Mouse (Mus musculus) hindbrain, embryonic 11.5 days (tissue): ENCODE results near the gene Zfp704. TPM values are rescaled to one million over a fixed set of nuclear protein-coding genes. Genes with fewer than 3 reads are reported as not detected.
A peak's percentile ranks its signal among the peaks of the same experiment; 100 is the strongest.

Experiments
- ATAC-seq: fragments of 200-750 bp; cut with Nextera tagmentation; 2 replicates; pipeline ENCODE4 v1.8.0; 2017; ENCODE audit warnings: mild to moderate bottlenecking, moderate TSS enrichment, moderate library complexity; ENCODE audit not compliant: low FRiP score
- DNase-seq: peaks from one replicate; pipeline ENCODE4 v3.0.0-alpha.2; 2015; ENCODE audit warnings: low spot score
- H3K27ac ChIP-seq: fragments of 300-500 bp; sonication (generic); 2 replicates; pipeline ENCODE4 v1.5.1; 2014; ENCODE audit warnings: mild to moderate bottlenecking, low read depth, low read length
- H3K27me3 ChIP-seq: fragments of 300-500 bp; sonication (generic); 2 replicates; pipeline ENCODE4 v1.6.1; 2014; ENCODE audit warnings: mild to moderate bottlenecking, low read length, moderate library complexity, mixed read lengths; ENCODE audit not compliant: control insufficient read depth, insufficient read depth
- H3K36me3 ChIP-seq: fragments of 300-500 bp; sonication (generic); 2 replicates; pipeline ENCODE4 v1.6.1; 2014; ENCODE audit warnings: mild to moderate bottlenecking, low read length, moderate library complexity, mixed read lengths; ENCODE audit not compliant: control insufficient read depth, insufficient read depth
- H3K4me1 ChIP-seq: fragments of 300-500 bp; sonication (generic); replicated peaks from 2 replicates; pipeline ENCODE4 v1.6.1; 2014; ENCODE audit warnings: low read length, mixed read lengths; ENCODE audit not compliant: control insufficient read depth, insufficient read depth
- H3K4me2 ChIP-seq: fragments of 300-500 bp; sonication (generic); replicated peaks from 2 replicates; pipeline ENCODE4 v1.6.1; 2014; ENCODE audit warnings: mild to moderate bottlenecking, low read depth, low read length
- H3K4me3 ChIP-seq: fragments of 300-500 bp; sonication (generic); 2 replicates; pipeline ENCODE4 v1.5.1; 2014; ENCODE audit warnings: low read depth, low read length
- H3K9ac ChIP-seq: fragments of 300-500 bp; sonication (generic); 2 replicates; pipeline ENCODE4 v1.6.1; 2014; ENCODE audit warnings: low read depth, low read length
- H3K9me3 ChIP-seq: fragments of 300-500 bp; sonication (generic); 2 replicates; pipeline ENCODE4 v1.6.1; 2016; ENCODE audit warnings: low read length; ENCODE audit not compliant: control insufficient read depth
- WGBS: fragments of 180-500 bp; shearing (Covaris S2); extraction: QIAGEN DNeasy Blood & Tissue Kit; methylation state at CpG from one replicate; pipeline ENCODE4 v1.1.7; 2014; 5-methylcytosine and 5-hydroxymethylcytosine counted together
- polyA plus RNA-seq: library from polyadenylated mRNA; unstranded; fragments of >200 nt; fragmentation: Nextera tagmentation; extraction: Ambion mirVana; gene quantifications from 2 replicates; pipeline ENCODE4 v1.2.1, GENCODE M21; 2014

Gene Zfp704
- polyA plus RNA-seq, 1 experiment from 2014 or later: 7.9 TPM

- WGBS: 96% methylated on average over 4 of the region's 4 CpGs
- no peak for ATAC-seq
- no peak for DNase-seq
These were observed 105.5 kb downstream of the Zfp704 start for GRCm38 (mm10) chr3:9504371-9504770.

GRCm38 (mm10) chr3:9500725-9501124 is 109.2 kb downstream of the Zfp704 start:
- 20% methylated on average over 6 of the region's 6 CpGs for WGBS
- DNase-seq (peak; percentile 81), ATAC-seq (peak; percentile 96)
- 0 out of 2 replicates have a peak, but pooled peaks cover 6% of the 10 kb centered on the region for H3K4me1 ChIP-seq
- no peak overlapping the region for H3K4me3 ChIP-seq
- H3K4me2 ChIP-seq: no peak overlapping the region
- H3K9ac ChIP-seq: no peak overlapping the region
- no peak overlapping the region for H3K27ac ChIP-seq
- no peaks in the 10 kb centered on the region for H3K36me3 ChIP-seq
- no peaks in the 10 kb centered on the region for H3K27me3 ChIP-seq
- no peaks in the 10 kb centered on the region for H3K9me3 ChIP-seq

More at GRCm38 (mm10) chr3:9504371-9504770, 105.5 kb downstream of the Zfp704 start:
- no peaks in the 10 kb centered on the region for H3K9me3 ChIP-seq
- H3K36me3 ChIP-seq: no peaks in the 10 kb centered on the region
- 0 out of 2 replicates have a peak, but pooled peaks cover 6% of the 10 kb centered on the region for H3K4me1 ChIP-seq
- H3K4me2 ChIP-seq: no peak overlapping the region
- H3K27me3 ChIP-seq: no peaks in the 10 kb centered on the region
- no peak overlapping the region for H3K27ac ChIP-seq
- no peak overlapping the region for H3K4me3 ChIP-seq
- no peak overlapping the region for H3K9ac ChIP-seq

GRCm38 (mm10) chr3:9499994-9500553 is 109.8 kb downstream of the Zfp704 start:
- no peak overlapping the region for H3K9ac ChIP-seq
- peak; percentile 82; the same call in 1 of the 2 replicates for ATAC-seq
- no peak overlapping the region for H3K4me2 ChIP-seq
- no peaks in the 10 kb centered on the region for H3K27me3 ChIP-seq
- no peaks in the 10 kb centered on the region for H3K9me3 ChIP-seq
- WGBS: 45% methylated on average over 8 of the region's 8 CpGs
- no peaks in the 10 kb centered on the region for H3K36me3 ChIP-seq
- peak overlapping the region; percentile 25; the same call in 1 of the 2 replicates for H3K27ac ChIP-seq
- H3K4me3 ChIP-seq: no peak overlapping the region
- 0 out of 2 replicates have a peak, but pooled peaks cover 6% of the 10 kb centered on the region for H3K4me1 ChIP-seq
- DNase-seq: peak; percentile 28

GRCm38 (mm10) chr3:9499489-9499888 is 110.4 kb downstream of the Zfp704 start:
- Histone ChIP-seq H3K9ac (no peak overlapping the region), H3K9me3 (no peaks in the 10 kb centered on the region), H3K27ac (no peak overlapping the region), H3K4me1 (0 out of 2 replicates have a peak, but pooled peaks cover 6% of the 10 kb centered on the region), H3K36me3 (no peaks in the 10 kb centered on the region), H3K27me3 (no peaks in the 10 kb centered on the region), H3K4me3 (no peak overlapping the region), H3K4me2 (no peak overlapping the region)
- ATAC-seq: no peak
- no peak for DNase-seq
- 75% methylated on average over 5 of the region's 5 CpGs for WGBS

GRCm38 (mm10) chr3:9497260-9497659 is 112.6 kb downstream of the Zfp704 start:
- H3K4me3 ChIP-seq: no peak overlapping the region
- 0 out of 2 replicates have a peak, but pooled peaks cover 6% of the 10 kb centered on the region for H3K4me1 ChIP-seq
- 48% methylated on average over 5 of the region's 5 CpGs for WGBS
- no peaks in the 10 kb centered on the region for H3K27me3 ChIP-seq
- ATAC-seq: no peak
- H3K4me2 ChIP-seq: no peak overlapping the region
- no peaks in the 10 kb centered on the region for H3K36me3 ChIP-seq
- H3K9me3 ChIP-seq: no peaks in the 10 kb centered on the region
- no peak overlapping the region for H3K9ac ChIP-seq
- no peak overlapping the region for H3K27ac ChIP-seq
- no peak for DNase-seq

- H3K4me3 ChIP-seq: no peak overlapping the region
These were observed 118.1 kb downstream of the Zfp704 start for GRCm38 (mm10) chr3:9491766-9492283.

GRCm38 (mm10) chr3:9487644-9488043 is 122.2 kb downstream of the Zfp704 start:
- no peaks in the 10 kb centered on the region for H3K27me3 ChIP-seq
- ATAC-seq (no peak), DNase-seq (no peak)
- H3K27ac ChIP-seq: no peak overlapping the region
- no peak overlapping the region for H3K9ac ChIP-seq
- H3K4me1 ChIP-seq: no peaks in the 10 kb centered on the region
- no peak overlapping the region for H3K4me3 ChIP-seq
- no peaks in the 10 kb centered on the region for H3K9me3 ChIP-seq
- 73% methylated on average over 4 of the region's 4 CpGs for WGBS
- no peak overlapping the region for H3K4me2 ChIP-seq
- no peaks in the 10 kb centered on the region for H3K36me3 ChIP-seq

More at GRCm38 (mm10) chr3:9491766-9492283, 118.1 kb downstream of the Zfp704 start:
- no peaks in the 10 kb centered on the region for H3K36me3 ChIP-seq
- WGBS: 86% methylated on average over 4 of the region's 4 CpGs
- H3K4me1 ChIP-seq: no peaks in the 10 kb centered on the region
- no peaks in the 10 kb centered on the region for H3K9me3 ChIP-seq
- no peak overlapping the region for H3K27ac ChIP-seq
- H3K9ac ChIP-seq: no peak overlapping the region
- ATAC-seq (no peak), DNase-seq (no peak)
- no peaks in the 10 kb centered on the region for H3K27me3 ChIP-seq
- no peak overlapping the region for H3K4me2 ChIP-seq

GRCm38 (mm10) chr3:9485506-9485905 is 124.4 kb downstream of the Zfp704 start:
- Histone ChIP-seq H3K27me3 (no peaks in the 10 kb centered on the region), H3K36me3 (no peaks in the 10 kb centered on the region), H3K9ac (no peak overlapping the region), H3K4me3 (no peak overlapping the region), H3K9me3 (no peaks in the 10 kb centered on the region), H3K27ac (no peak overlapping the region), H3K4me1 (no peaks in the 10 kb centered on the region), H3K4me2 (no peak overlapping the region)
- DNase-seq (no peak), ATAC-seq (no peak)
- 92% methylated on average over 3 of the region's 3 CpGs for WGBS

- Histone ChIP-seq H3K27ac (no peak overlapping the region), H3K9me3 (no peaks in the 10 kb centered on the region), H3K4me1 (no peaks in the 10 kb centered on the region), H3K9ac (no peak overlapping the region), H3K36me3 (no peaks in the 10 kb centered on the region), H3K27me3 (no peaks in the 10 kb centered on the region), H3K4me2 (no peak overlapping the region), H3K4me3 (no peak overlapping the region)
- 84% methylated on average over 4 of the region's 4 CpGs for WGBS
- ATAC-seq (no peak), DNase-seq (no peak)
These were observed 127.9 kb downstream of the Zfp704 start for GRCm38 (mm10) chr3:9481956-9482355.
